Mouse (Mus musculus): ENCODE measurements around the gene Kif6. TPM values are rescaled to one million over a fixed set of nuclear protein-coding genes. Genes with fewer than 3 reads are reported as not detected.

Kif6 gene
- polyA plus RNA-seq, 1 experiment, result not detected

GRCm38 (mm10) chr17:49761260-49761659 lies 146.3 kb downstream of the Kif6 start:
- Histone ChIP-seq H3K27ac (ENCODE audit: insufficient read depth, low read depth, low read length) (no peak overlapping the region), H3K4me1 (ENCODE audit: control insufficient read depth, insufficient read depth, low read length) (peaks cover 5% of the 10 kb centered on the region; the same call in 1 of the 2 replicates), H3K4me3 (ENCODE audit: insufficient read depth, low read depth, low read length) (no peak overlapping the region)
- 56% methylated on average over 11 of the region's 11 CpGs for WGBS
- TF ChIP-seq CTCF (IDR thresholded peaks at IDR 0.05; ENCODE audit: insufficient read depth, low read depth, low read length) (no peak), POLR2A (IDR thresholded peaks at IDR 0.05; ENCODE audit: insufficient read depth, low read depth, low read length) (no peak)

- Histone ChIP-seq H3K27ac (ENCODE audit: insufficient read depth, low read depth, low read length) (no peak overlapping the region), H3K4me3 (ENCODE audit: insufficient read depth, low read depth, low read length) (no peak overlapping the region), H3K4me1 (ENCODE audit: control insufficient read depth, insufficient read depth, low read length) (peaks cover 3% of the 10 kb centered on the region; the same call in 1 of the 2 replicates)
- TF ChIP-seq CTCF (IDR thresholded peaks at IDR 0.05; ENCODE audit: insufficient read depth, low read depth, low read length), result no peak
- no peak for TF ChIP-seq POLR2A (IDR thresholded peaks at IDR 0.05; ENCODE audit: insufficient read depth, low read depth, low read length)
- WGBS, result 71% methylated on average over 8 of the region's 8 CpGs
Measured at GRCm38 (mm10) chr17:49761838-49762237, 146.9 kb downstream of the Kif6 start.

- TF ChIP-seq POLR2A (IDR thresholded peaks at IDR 0.05; ENCODE audit: insufficient read depth, low read depth, low read length) (no peak), CTCF (IDR thresholded peaks at IDR 0.05; ENCODE audit: insufficient read depth, low read depth, low read length) (no peak)
- no peak overlapping the region for H3K27ac ChIP-seq (ENCODE audit: insufficient read depth, low read depth, low read length)
- no peak overlapping the region for H3K4me3 ChIP-seq (ENCODE audit: insufficient read depth, low read depth, low read length)
- WGBS, result 87% methylated on average over 6 of the region's 6 CpGs
- H3K4me1 ChIP-seq (ENCODE audit: control insufficient read depth, insufficient read depth, low read length), result no peaks in the 10 kb centered on the region
Measured at GRCm38 (mm10) chr17:49764963-49765362, 150.0 kb downstream of the Kif6 start.

GRCm38 (mm10) chr17:49767717-49768370 lies 152.9 kb downstream of the Kif6 start:
- no peak overlapping the region for H3K4me3 ChIP-seq (ENCODE audit: insufficient read depth, low read depth, low read length)
- no peak for TF ChIP-seq CTCF (IDR thresholded peaks at IDR 0.05; ENCODE audit: insufficient read depth, low read depth, low read length)
- TF ChIP-seq POLR2A (IDR thresholded peaks at IDR 0.05; ENCODE audit: insufficient read depth, low read depth, low read length), result no peak
- WGBS, result 29% methylated on average over 10 of the region's 10 CpGs

GRCm38 (mm10) chr17:49771703-49772315 lies 156.9 kb downstream of the Kif6 start:
- Histone ChIP-seq H3K4me1 (ENCODE audit: control insufficient read depth, insufficient read depth, low read length) (no peaks in the 10 kb centered on the region; the same call in 1 of the 2 replicates), H3K4me3 (ENCODE audit: insufficient read depth, low read depth, low read length) (no peak overlapping the region), H3K27ac (ENCODE audit: insufficient read depth, low read depth, low read length) (no peak overlapping the region)
- no peak for TF ChIP-seq CTCF (IDR thresholded peaks at IDR 0.05; ENCODE audit: insufficient read depth, low read depth, low read length)
- no peak for TF ChIP-seq POLR2A (IDR thresholded peaks at IDR 0.05; ENCODE audit: insufficient read depth, low read depth, low read length)
- 79% methylated on average over 10 of the region's 10 CpGs for WGBS

More at GRCm38 (mm10) chr17:49767717-49768370, 152.9 kb downstream of the Kif6 start:
- H3K27ac ChIP-seq (ENCODE audit: insufficient read depth, low read depth, low read length), result no peak overlapping the region
- H3K4me1 ChIP-seq (ENCODE audit: control insufficient read depth, insufficient read depth, low read length), result no peaks in the 10 kb centered on the region; the same call in 1 of the 2 replicates

GRCm38 (mm10) chr17:49777115-49777839 lies 162.3 kb downstream of the Kif6 start:
- WGBS, result 90% methylated on average over 13 of the region's 13 CpGs
- Histone ChIP-seq H3K4me3 (ENCODE audit: insufficient read depth, low read depth, low read length) (no peak overlapping the region), H3K27ac (ENCODE audit: insufficient read depth, low read depth, low read length) (no peak overlapping the region), H3K4me1 (ENCODE audit: control insufficient read depth, insufficient read depth, low read length) (no peaks in the 10 kb centered on the region)
- TF ChIP-seq CTCF (IDR thresholded peaks at IDR 0.05; ENCODE audit: insufficient read depth, low read depth, low read length), result no peak
- no peak for TF ChIP-seq POLR2A (IDR thresholded peaks at IDR 0.05; ENCODE audit: insufficient read depth, low read depth, low read length)

- TF ChIP-seq POLR2A (IDR thresholded peaks at IDR 0.05; ENCODE audit: insufficient read depth, low read depth, low read length) (no peak), CTCF (IDR thresholded peaks at IDR 0.05; ENCODE audit: insufficient read depth, low read depth, low read length) (no peak)
- no peaks in the 10 kb centered on the region for H3K4me1 ChIP-seq (ENCODE audit: control insufficient read depth, insufficient read depth, low read length)
- WGBS, result 81% methylated on average over 4 of the region's 4 CpGs
- no peak overlapping the region for H3K27ac ChIP-seq (ENCODE audit: insufficient read depth, low read depth, low read length)
- H3K4me3 ChIP-seq (ENCODE audit: insufficient read depth, low read depth, low read length), result no peak overlapping the region
Measured at GRCm38 (mm10) chr17:49779066-49779465, 164.1 kb downstream of the Kif6 start.

- no peak overlapping the region for H3K4me3 ChIP-seq (ENCODE audit: insufficient read depth, low read depth, low read length)
- H3K4me1 ChIP-seq (ENCODE audit: control insufficient read depth, insufficient read depth, low read length), result no peaks in the 10 kb centered on the region
- TF ChIP-seq CTCF (IDR thresholded peaks at IDR 0.05; ENCODE audit: insufficient read depth, low read depth, low read length) (no peak), POLR2A (IDR thresholded peaks at IDR 0.05; ENCODE audit: insufficient read depth, low read depth, low read length) (no peak)
- no peak overlapping the region for H3K27ac ChIP-seq (ENCODE audit: insufficient read depth, low read depth, low read length)
- WGBS, result 75% methylated on average over 3 of the region's 3 CpGs
Measured at GRCm38 (mm10) chr17:49779576-49779975, 164.6 kb downstream of the Kif6 start.

GRCm38 (mm10) chr17:49785851-49786250 lies 170.9 kb downstream of the Kif6 start:
- no peak overlapping the region for H3K27ac ChIP-seq (ENCODE audit: insufficient read depth, low read depth, low read length)
- no peak overlapping the region for H3K4me3 ChIP-seq (ENCODE audit: insufficient read depth, low read depth, low read length)
- H3K4me1 ChIP-seq (ENCODE audit: control insufficient read depth, insufficient read depth, low read length), result no peaks in the 10 kb centered on the region
- WGBS, result 92% methylated on average over 5 of the region's 5 CpGs
- no peak for TF ChIP-seq POLR2A (IDR thresholded peaks at IDR 0.05; ENCODE audit: insufficient read depth, low read depth, low read length)
- TF ChIP-seq CTCF (IDR thresholded peaks at IDR 0.05; ENCODE audit: insufficient read depth, low read depth, low read length), result no peak
